In the genomic region with DNA sequence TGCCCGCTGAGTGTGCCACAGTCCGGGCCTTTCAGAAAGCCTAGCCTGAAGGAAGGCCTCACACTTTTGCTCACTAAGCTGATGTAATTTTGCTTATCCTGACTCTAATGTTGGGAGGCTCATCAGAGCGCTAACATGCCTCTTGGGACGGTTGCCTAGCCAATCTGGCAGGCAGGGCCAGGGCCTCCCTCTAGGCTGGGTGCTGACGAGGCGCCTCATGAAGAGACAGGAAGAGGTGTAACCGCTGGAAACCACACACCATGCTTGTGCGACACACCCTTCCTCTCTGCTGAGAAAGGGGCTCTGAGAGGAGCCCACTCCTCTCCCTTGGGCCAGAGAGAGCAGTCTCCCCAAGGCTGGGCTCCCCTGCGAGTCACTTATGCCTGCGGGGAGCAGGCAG, we compare ENCODE assay signal across 11 mouse cellular contexts. TPM values are rescaled to one million over a fixed set of nuclear protein-coding genes. Genes with fewer than 3 reads are reported as not detected.
DNase-seq lines count a peak whose midpoint lies in the region; ATAC-seq and TF ChIP-seq lines count a peak whose summit lies in the region.
"Had no signal": no experiment of that assay in that cellular context is flagged by ENCODE, and none has a peak within 500 bp of the region (broad histone marks: within the 10 kb centered on the region; RNA-seq: fewer than 3 reads in every experiment).

No protein-coding gene starts in this region.

- no peaks in the 10 kb centered on the region for H3K4me1 ChIP-seq in heart, postnatal 0 days (ENCODE audit: control insufficient read depth, insufficient read depth)
- peaks cover 52% of the 10 kb centered on the region for H3K4me1 ChIP-seq in megakaryocyte, embryonic 14.5 days
- no peaks in the 10 kb centered on the region for H3K4me1 ChIP-seq in forebrain, embryonic 15.5 days

- H3K4me2 ChIP-seq in heart, postnatal 0 days (ENCODE audit: low read depth, low read length) = peak overlapping the region; percentile 10; the same call in 1 of the 2 replicates
- H3K4me2 ChIP-seq in forebrain, embryonic 15.5 days (replicated peaks) = no peak overlapping the region

- 66% methylated on average over 10 of the region's 10 CpGs for WGBS in heart, postnatal 0 days
- WGBS in forebrain, embryonic 15.5 days = 89% methylated on average over 10 of the region's 10 CpGs

- no peaks in the 10 kb centered on the region for H3K36me3 ChIP-seq in heart, postnatal 0 days (replicated peaks; ENCODE audit: control insufficient read depth, insufficient read depth, low read length)
- H3K36me3 ChIP-seq in megakaryocyte, embryonic 14.5 days (replicated peaks; ENCODE audit: low read length) = peaks cover 24% of the 10 kb centered on the region
- no peaks in the 10 kb centered on the region for H3K36me3 ChIP-seq in forebrain, embryonic 15.5 days
- H3K36me3 ChIP-seq: midbrain, embryonic 10.5 days had no signal

- no peaks in the 10 kb centered on the region for H3K9me3 ChIP-seq in heart, postnatal 0 days (replicated peaks; ENCODE audit: control insufficient read depth, low read length)
- H3K9me3 ChIP-seq in megakaryocyte, embryonic 14.5 days = peaks cover 8% of the 10 kb centered on the region
- H3K9me3 ChIP-seq in forebrain, embryonic 15.5 days = no peaks in the 10 kb centered on the region
- H3K9me3 ChIP-seq: midbrain, embryonic 10.5 days had no signal

- no peak overlapping the region for H3K9ac ChIP-seq in heart, postnatal 0 days (replicated peaks; ENCODE audit: low read depth, low read length)
- no peak overlapping the region for H3K9ac ChIP-seq in forebrain, embryonic 15.5 days (replicated peaks)

- TF ChIP-seq CTCF in heart, postnatal 0 days (IDR thresholded peaks at IDR 0.05; ENCODE audit: low read depth) = no peak

- DNase-seq in heart, adult 8-10 months (ENCODE audit: low spot score) = peak; percentile 21
- DNase-seq in heart, postnatal 25 days (ENCODE audit: low spot score) = no peak
- DNase-seq in heart, postnatal 0 days (ENCODE audit: low spot score) = no peak
- DNase-seq in thymus, postnatal 25 days = peak; percentile 80
- no peak for DNase-seq in testis, postnatal 10 days (ENCODE audit: low spot score)
- DNase-seq in adrenal gland, postnatal 36 days = no peak

- no peaks in the 10 kb centered on the region for H3K27me3 ChIP-seq in heart, postnatal 0 days (ENCODE audit: control insufficient read depth, insufficient read depth, low read length)
- peaks cover 4% of the 10 kb centered on the region for H3K27me3 ChIP-seq in megakaryocyte, embryonic 14.5 days (replicated peaks)
- no peaks in the 10 kb centered on the region for H3K27me3 ChIP-seq in forebrain, embryonic 15.5 days

- no peak overlapping the region for H3K4me3 ChIP-seq in heart, postnatal 0 days (ENCODE audit: low read depth, low read length)
- H3K4me3 ChIP-seq in megakaryocyte, embryonic 14.5 days (replicated peaks) = peak overlapping the region; percentile 75
- H3K4me3 ChIP-seq in forebrain, embryonic 15.5 days = no peak overlapping the region
- H3K4me3 ChIP-seq: erythroblast, embryonic 14.5 days; midbrain, embryonic 10.5 days had no signal

- H3K27ac ChIP-seq in heart, postnatal 0 days (ENCODE audit: low read depth) = no peak overlapping the region
- H3K27ac ChIP-seq in forebrain, embryonic 15.5 days (replicated peaks) = no peak overlapping the region
- H3K27ac ChIP-seq: kidney, postnatal 0 days; midbrain, embryonic 10.5 days had no signal

- no peak for TF ChIP-seq EP300 in heart, postnatal 0 days (IDR thresholded peaks at IDR 0.05; ENCODE audit: low read depth)

- no peak for ATAC-seq in heart, postnatal 0 days (ENCODE audit: insufficient read depth, low read depth)
- ATAC-seq in forebrain, embryonic 15.5 days (replicated peaks) = no peak

- intact Hi-C loops in heart, postnatal 25 days (cut with DNase I) = no loop called here

RNA-seq across cellular contexts. Expression of a gene that starts 30.3 kb away (rescaled TPM):
- total RNA-seq in heart, adult 8-10 months (2022) = 1 to 10 TPM in 2 of 4 experiments, under 1 TPM in 2; 0.82 to 1.2 (median 1.0) TPM
- total RNA-seq in heart, postnatal 25 days (2021) = 1 to 10 TPM in 1 of 2 experiments, under 1 TPM in 1; 0.89 to 1.2 TPM
- 1.5 and 5.0 TPM in 2 replicates for total RNA-seq in heart, postnatal 0 days (2014; rRNA removed; ENCODE audit: low replicate concordance)
- 0.46 and 0.51 TPM in 2 replicates for polyA plus RNA-seq in heart, postnatal 0 days (2015; fragmentation: Nextera tagmentation; extraction: Ambion mirVana)
- polyA plus RNA-seq in megakaryocyte, embryonic 14.5 days (2012; ENCODE audit: insufficient read depth, low replicate concordance) = 0.64 and 1.3 TPM in 2 replicates
- 1 to 10 TPM; 2.7 to 5.1 TPM for total RNA-seq in adrenal gland, postnatal 36 days (2021)
- polyA plus RNA-seq in forebrain, embryonic 15.5 days (2015; fragmentation: Nextera tagmentation; extraction: Ambion mirVana) = 5.0 and 5.5 TPM in 2 replicates

RNA-seq across cellular contexts. Expression of a gene that starts 31.5 kb away (rescaled TPM):
- total RNA-seq in heart, adult 8-10 months (2022) = 1 to 10 TPM; 2.1 to 4.5 (median 3.1) TPM
- 1 to 10 TPM; 2.1 to 3.4 TPM for total RNA-seq in heart, postnatal 25 days (2021)
- 1.5 and 2.9 TPM in 2 replicates for total RNA-seq in heart, postnatal 0 days (2014; rRNA removed; ENCODE audit: low replicate concordance)
- polyA plus RNA-seq in heart, postnatal 0 days (2015; fragmentation: Nextera tagmentation; extraction: Ambion mirVana) = 0.69 and 1.1 TPM in 2 replicates
- polyA plus RNA-seq in megakaryocyte, embryonic 14.5 days (2012; ENCODE audit: insufficient read depth, low replicate concordance) = 25.7 and 37.9 TPM in 2 replicates
- total RNA-seq in adrenal gland, postnatal 36 days (2021) = 1 to 10 TPM; 3.9 to 4.7 TPM
- polyA plus RNA-seq in forebrain, embryonic 15.5 days (2015; fragmentation: Nextera tagmentation; extraction: Ambion mirVana) = 14.4 and 17.2 TPM in 2 replicates

Comparison
In these comparisons a context has a peak if more than half of its experiments do, and no peak if none do; other contexts are left out.
1. DNase-seq: peak in heart, adult 8-10 months (single experiment) and thymus, postnatal 25 days (single experiment); none in heart, postnatal 25 days (single experiment), heart, postnatal 0 days (single experiment), testis, postnatal 10 days (single experiment) and adrenal gland, postnatal 36 days (0 of 2).